ENCODE assay signal across 20 mouse cellular contexts in genomic region chr1:168268224-168268623, GRCm38 (mm10).
DNase-seq lines count a peak whose midpoint lies in the region; ATAC-seq and TF ChIP-seq lines count a peak whose summit lies in the region.
"Had no signal": no experiment of that assay in that cellular context is flagged by ENCODE, and none has a peak within 500 bp of the region (broad histone marks: within the 10 kb centered on the region; RNA-seq: fewer than 3 reads in every experiment).

No protein-coding gene starts in this region.

- DNase-seq in frontal cortex, adult 2 months (ENCODE audit: extremely low spot score in 1 of 2, low spot score in 1 of 2) = no peak
- no peak for DNase-seq in heart, adult 2 months
- DNase-seq in left cerebral cortex, adult 9 months (ENCODE audit: low spot score in 2 of 2) = no peak
- DNase-seq: adrenal gland, postnatal 25 days; cerebellum, adult 11 months; cerebellum, adult 9-11 months; kidney, adult 9 months; kidney, postnatal 4 days; lung, adult 18-20 months had no signal

- no peaks in the 10 kb centered on the region for H3K36me3 ChIP-seq in heart, embryonic 15.5 days
- no peaks in the 10 kb centered on the region for H3K36me3 ChIP-seq in heart, adult 2 months (ENCODE audit: control insufficient read depth, insufficient read depth, low read length)
- no peaks in the 10 kb centered on the region for H3K36me3 ChIP-seq in embryonic facial prominence, embryonic 13.5 days
- no peaks in the 10 kb centered on the region for H3K36me3 ChIP-seq in stomach, embryonic 16.5 days (ENCODE audit: control insufficient read depth, insufficient read depth, low read length)
- H3K36me3 ChIP-seq: hindbrain, embryonic 10.5 days; intestine, embryonic 15.5 days; limb, embryonic 13.5 days; liver, embryonic 12.5 days; midbrain, embryonic 10.5 days; neural tube, embryonic 15.5 days had no signal

- no peak for TF ChIP-seq POLR2A in heart, adult 2 months (IDR thresholded peaks at IDR 0.05; ENCODE audit: insufficient read depth, low read depth, low read length)

- 51% methylated on average over 4 of the region's 4 CpGs for WGBS in heart, embryonic 15.5 days
- 65% methylated on average over 4 of the region's 4 CpGs for WGBS in heart, adult 2 months
- 77% methylated on average over 4 of the region's 4 CpGs for WGBS in embryonic facial prominence, embryonic 13.5 days
- 69% methylated on average over 4 of the region's 4 CpGs for WGBS in stomach, embryonic 16.5 days

- no peak overlapping the region for H3K4me3 ChIP-seq in heart, embryonic 15.5 days
- no peak overlapping the region for H3K4me3 ChIP-seq in heart, adult 2 months
- no peak overlapping the region for H3K4me3 ChIP-seq in embryonic facial prominence, embryonic 13.5 days
- no peak overlapping the region for H3K4me3 ChIP-seq in stomach, embryonic 16.5 days (replicated peaks; ENCODE audit: low read length)
- H3K4me3 ChIP-seq: hindbrain, embryonic 10.5 days; intestine, embryonic 15.5 days; limb, embryonic 13.5 days; liver, embryonic 12.5 days; midbrain, embryonic 10.5 days; neural tube, embryonic 15.5 days had no signal

- H3K9ac ChIP-seq in heart, embryonic 15.5 days = no peak overlapping the region
- H3K9ac ChIP-seq in heart, adult 2 months (ENCODE audit: low read depth, low read length) = no peak overlapping the region
- no peak overlapping the region for H3K9ac ChIP-seq in embryonic facial prominence, embryonic 13.5 days
- H3K9ac ChIP-seq in stomach, embryonic 16.5 days (ENCODE audit: low read length) = no peak overlapping the region
- H3K9ac ChIP-seq: forebrain, postnatal 0 days; intestine, embryonic 15.5 days; limb, embryonic 13.5 days; liver, embryonic 12.5 days; neural tube, embryonic 15.5 days had no signal

- no peaks in the 10 kb centered on the region for H3K79me2 ChIP-seq in heart, adult 2 months (replicated peaks; ENCODE audit: control insufficient read depth, insufficient read depth, low read length)

- no peaks in the 10 kb centered on the region for H3K27me3 ChIP-seq in heart, embryonic 15.5 days
- H3K27me3 ChIP-seq in heart, adult 2 months (ENCODE audit: control insufficient read depth, insufficient read depth, low read length) = no peaks in the 10 kb centered on the region
- no peaks in the 10 kb centered on the region for H3K27me3 ChIP-seq in embryonic facial prominence, embryonic 13.5 days
- H3K27me3 ChIP-seq in stomach, embryonic 16.5 days (ENCODE audit: control insufficient read depth, insufficient read depth, low read length) = no peaks in the 10 kb centered on the region
- H3K27me3 ChIP-seq: intestine, embryonic 15.5 days; liver, embryonic 12.5 days; neural tube, embryonic 15.5 days had no signal

- peaks cover 41% of the 10 kb centered on the region for H3K4me1 ChIP-seq in heart, embryonic 15.5 days (replicated peaks)
- H3K4me1 ChIP-seq in heart, adult 2 months (ENCODE audit: control insufficient read depth, insufficient read depth, low read length) = peaks cover 3% of the 10 kb centered on the region
- H3K4me1 ChIP-seq in embryonic facial prominence, embryonic 13.5 days = peaks cover 25% of the 10 kb centered on the region
- peaks cover 8% of the 10 kb centered on the region; the same call in 1 of the 2 replicates for H3K4me1 ChIP-seq in stomach, embryonic 16.5 days (ENCODE audit: control insufficient read depth, insufficient read depth, low read length)

- intact Hi-C loops in heart, adult 2 months (cut with DNase I) = loop anchor here (5.0 kb wide), 1 partner anchor 36 kb away; no protein-coding TSS in a partner anchor

- H3K9me3 ChIP-seq in heart, embryonic 15.5 days (replicated peaks) = no peaks in the 10 kb centered on the region
- no peaks in the 10 kb centered on the region for H3K9me3 ChIP-seq in embryonic facial prominence, embryonic 13.5 days
- H3K9me3 ChIP-seq in stomach, embryonic 16.5 days (replicated peaks; ENCODE audit: control insufficient read depth, low read length) = no peaks in the 10 kb centered on the region
- H3K9me3 ChIP-seq: hindbrain, embryonic 10.5 days; intestine, embryonic 15.5 days; limb, embryonic 13.5 days; liver, embryonic 12.5 days; midbrain, embryonic 10.5 days; neural tube, embryonic 15.5 days had no signal

- H3K4me2 ChIP-seq in heart, embryonic 15.5 days = peak overlapping the region; percentile 37; the same call in 1 of the 2 replicates
- H3K4me2 ChIP-seq in embryonic facial prominence, embryonic 13.5 days = no peak overlapping the region
- no peak overlapping the region for H3K4me2 ChIP-seq in stomach, embryonic 16.5 days (ENCODE audit: low read depth, low read length)
- H3K4me2 ChIP-seq: intestine, embryonic 15.5 days; limb, embryonic 13.5 days; liver, embryonic 12.5 days; neural tube, embryonic 15.5 days had no signal

- TF ChIP-seq CTCF in heart, adult 2 months (IDR thresholded peaks at IDR 0.05) = no peak

- peak; percentile 53 for ATAC-seq in frontal cortex, adult (ENCODE audit: low TSS enrichment)
- no peak for ATAC-seq in heart, embryonic 15.5 days (replicated peaks; ENCODE audit: insufficient number of reproducible peaks, insufficient read depth, low FRiP score, low read depth)
- ATAC-seq in embryonic facial prominence, embryonic 13.5 days (ENCODE audit: insufficient number of reproducible peaks, insufficient read depth, low FRiP score, low TSS enrichment, low read depth) = no peak
- ATAC-seq in stomach, embryonic 16.5 days (ENCODE audit: insufficient read depth, low FRiP score) = no peak
- ATAC-seq: intestine, embryonic 15.5 days; liver, embryonic 12.5 days had no signal

- H3K27ac ChIP-seq in heart, embryonic 15.5 days = peak overlapping the region; percentile 72
- H3K27ac ChIP-seq in heart, adult 2 months = no peak overlapping the region
- 0 out of 2 replicates have a peak overlapping the region, but pooled peaks have one; percentile 28 for H3K27ac ChIP-seq in embryonic facial prominence, embryonic 13.5 days
- 0 out of 2 replicates have a peak overlapping the region, but pooled peaks have one; percentile 10 for H3K27ac ChIP-seq in stomach, embryonic 16.5 days (ENCODE audit: low read length)
- H3K27ac ChIP-seq: hindbrain, embryonic 10.5 days; intestine, embryonic 15.5 days; limb, embryonic 13.5 days; liver, embryonic 12.5 days; midbrain, embryonic 10.5 days; neural tube, embryonic 15.5 days had no signal

- no peak for TF ChIP-seq EP300 in heart, adult 2 months (IDR thresholded peaks at IDR 0.05; ENCODE audit: insufficient read depth, low read depth, low read length)
